Mouse (Mus musculus) urinary bladder, postnatal 4 days (tissue): ENCODE results near the gene Jph4.

Experiments used
- DNase-seq, 2 experiments: peaks; one replicate each; pipeline ENCODE4 v3.0.0; 2021 to 2022; ENCODE audit warnings: low spot score in 2 of 2

The Jph4 gene

DNA sequence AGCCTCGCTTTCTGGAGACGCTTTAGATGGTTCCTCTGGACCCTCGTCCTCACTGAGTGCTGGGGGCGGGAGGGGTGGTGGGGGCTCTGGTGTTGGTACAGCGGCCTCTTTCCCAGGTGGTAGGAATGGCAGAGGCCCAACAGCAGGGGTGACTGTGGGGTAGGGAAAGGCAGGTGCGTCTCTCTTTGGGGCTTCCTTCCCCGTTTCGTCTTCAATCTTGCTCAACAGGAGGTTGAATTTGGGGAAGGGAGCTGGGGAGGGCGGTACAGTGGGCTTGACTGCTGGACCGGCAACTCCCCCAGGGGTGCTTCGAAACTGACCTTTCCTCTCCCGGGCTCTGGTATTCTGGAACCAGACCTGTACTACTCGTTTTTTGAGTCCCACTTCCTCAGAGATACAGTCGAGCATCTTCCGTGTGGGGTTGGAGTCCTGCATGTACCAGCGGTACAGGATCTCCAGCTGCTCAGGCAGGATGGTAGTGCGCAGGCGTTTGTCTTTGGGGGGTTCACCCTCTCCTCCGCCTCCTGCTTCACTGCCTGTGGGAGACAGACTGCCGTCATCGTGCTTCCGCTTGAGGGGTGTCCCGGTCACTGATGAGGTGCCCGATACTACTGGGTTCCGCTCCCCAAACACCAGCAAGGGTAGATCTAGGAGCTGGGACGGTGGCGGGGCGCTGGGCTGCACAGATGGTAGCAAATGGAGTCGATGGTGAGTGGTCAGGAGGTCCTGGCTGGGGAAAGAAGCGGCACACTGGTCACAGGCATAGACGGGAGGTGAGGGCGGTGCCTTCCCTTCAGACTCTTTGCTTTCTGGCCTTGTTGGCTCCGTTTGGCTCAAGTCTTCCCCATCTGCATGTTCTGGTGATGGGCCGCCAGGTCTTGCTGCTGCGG, 52.0 kb downstream of the Jph4 start:
- DNase-seq: no peak

DNA sequence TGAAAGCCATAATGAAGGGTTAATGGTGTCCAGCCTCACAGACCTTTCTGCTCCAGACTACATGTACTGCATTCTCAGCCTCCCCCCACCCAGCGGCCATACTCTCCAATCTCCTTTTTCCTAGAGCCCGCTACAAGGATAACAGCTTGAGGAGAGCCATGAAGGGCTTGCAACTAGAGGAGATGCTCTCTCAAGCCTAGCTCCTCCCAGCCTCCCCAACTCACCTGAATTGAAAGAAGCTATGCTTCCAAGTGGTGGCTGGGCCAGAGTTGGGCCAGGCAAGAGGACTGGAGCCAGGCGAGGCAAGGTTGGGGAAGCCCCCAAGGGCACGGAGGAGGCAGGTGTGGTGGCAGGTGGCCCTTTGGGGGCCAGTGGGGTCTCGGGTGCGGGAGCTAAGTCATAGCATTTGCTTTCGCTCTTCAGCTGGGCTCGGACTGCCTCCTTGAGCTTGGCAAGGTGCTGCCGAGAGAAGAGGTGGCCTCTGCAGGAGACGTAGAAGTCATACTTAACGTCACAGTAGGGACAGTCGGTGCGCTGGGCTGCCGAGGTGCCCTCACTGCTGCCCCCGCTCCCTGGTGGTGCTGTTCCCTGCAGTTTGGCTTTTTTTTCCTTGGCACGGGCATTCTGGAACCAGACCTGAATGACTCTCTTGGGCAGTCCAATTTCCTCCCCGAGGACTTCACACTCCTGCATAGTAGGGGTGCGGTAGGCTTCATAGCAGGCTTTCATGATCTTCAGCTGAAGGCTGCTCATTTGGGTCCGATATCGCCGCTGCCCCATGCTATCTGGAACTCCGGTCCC, 53.0 kb downstream of the Jph4 start:
- DNase-seq: no peak

DNA sequence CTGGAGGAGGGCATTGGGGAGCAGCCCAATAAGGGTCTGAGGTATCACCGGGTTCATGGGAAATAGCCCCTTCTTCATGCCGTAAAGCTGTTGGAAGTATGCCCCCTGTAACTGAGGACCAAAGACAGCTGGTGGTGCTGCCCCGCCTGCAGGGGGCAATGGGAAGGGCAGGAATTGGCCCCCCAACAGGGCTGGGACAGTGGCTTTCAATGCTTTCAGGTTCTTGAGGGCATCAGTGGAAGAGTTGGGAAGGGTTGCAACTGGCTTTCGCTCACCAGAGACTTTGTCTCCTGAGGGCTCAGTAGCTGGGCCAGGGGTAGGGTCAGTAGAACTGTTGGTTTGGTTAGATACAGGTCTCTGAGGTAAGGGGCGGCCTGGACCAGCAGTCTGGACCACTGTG, 53.6 kb downstream of the Jph4 start:
- DNase-seq: no peak

DNA sequence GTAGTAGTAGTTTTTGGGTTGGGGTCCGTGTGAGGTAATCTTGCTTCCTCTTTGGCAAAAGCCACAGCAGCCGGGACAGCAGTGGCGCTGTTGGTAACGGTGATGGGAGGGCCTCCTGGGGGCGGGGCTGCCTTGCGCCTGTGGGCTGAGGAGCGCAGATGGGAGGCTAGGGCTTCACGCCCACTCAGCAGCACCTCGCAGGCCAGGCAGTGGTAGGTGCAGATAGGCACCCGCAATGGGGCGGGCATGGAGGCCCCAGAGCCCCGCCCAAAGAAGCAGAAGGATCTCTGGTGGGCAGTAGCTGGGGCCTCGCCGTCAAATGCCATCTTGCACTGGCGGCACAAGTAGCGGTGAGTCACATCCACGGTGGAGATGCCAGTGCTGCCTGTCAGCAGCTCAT, 54.1 kb downstream of the Jph4 start:
- peak in 1 of 2 experiments; percentile 59 for DNase-seq

DNA sequence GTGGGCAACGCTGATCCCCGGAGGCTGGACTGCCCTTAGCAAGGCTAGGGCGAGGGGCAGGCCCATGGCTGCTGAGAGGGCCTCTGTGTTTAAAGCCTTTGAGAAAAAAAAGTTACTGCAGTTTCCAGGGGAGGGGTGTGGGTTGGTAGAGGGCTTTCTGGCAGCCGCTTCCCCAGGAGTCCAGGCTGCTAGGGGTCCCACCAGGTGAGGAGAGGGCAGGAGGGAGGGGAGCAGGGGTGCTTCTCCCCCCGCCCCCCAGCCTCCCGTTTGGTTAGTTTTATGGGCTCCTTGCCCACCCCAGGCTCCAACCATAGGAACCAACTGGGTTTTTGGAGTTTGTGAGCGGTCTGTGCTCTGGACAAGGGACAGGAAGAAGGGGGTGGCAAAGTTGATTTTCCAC, 54.9 kb downstream of the Jph4 start:
- DNase-seq: no peak

DNA sequence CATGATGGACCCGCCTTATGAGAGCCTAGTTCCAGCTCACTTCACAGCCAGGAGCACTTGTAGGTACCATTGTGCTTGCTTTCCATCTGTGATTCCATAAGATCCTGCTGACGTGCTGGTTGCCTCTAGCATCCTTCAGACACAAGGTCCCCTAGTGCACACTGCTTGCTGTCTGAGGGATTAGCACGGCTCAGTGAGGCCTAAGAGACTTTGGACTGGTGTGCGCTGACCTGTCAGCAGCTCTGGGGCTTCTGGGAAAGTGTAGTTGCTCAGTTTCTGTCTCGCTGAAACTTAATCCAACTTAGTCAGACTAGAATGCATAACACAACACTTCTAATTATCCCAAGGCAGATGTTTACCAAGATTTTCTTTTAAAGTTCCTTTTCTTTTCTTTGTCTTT, 56.8 kb downstream of the Jph4 start:
- DNase-seq: no peak

DNA sequence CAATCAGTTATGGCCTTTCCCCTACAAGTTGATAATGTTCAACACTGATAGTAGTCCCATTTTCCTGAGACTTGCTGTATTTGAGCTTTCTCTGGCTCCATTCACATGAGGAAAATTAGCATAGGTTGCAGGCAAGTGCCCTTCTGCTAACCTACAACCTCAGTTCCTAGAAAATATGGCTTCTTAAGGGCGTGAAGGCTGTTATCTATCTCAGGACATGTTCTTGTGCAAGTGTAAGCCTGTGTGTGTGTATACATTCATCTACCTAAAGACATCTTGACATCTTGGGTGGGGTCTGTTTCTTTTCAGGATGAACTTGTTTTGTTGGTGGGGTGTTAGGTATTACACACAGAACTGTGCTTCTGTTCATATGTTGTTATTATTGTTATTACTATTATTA, 57.7 kb downstream of the Jph4 start:
- no peak for DNase-seq
